Mouse (Mus musculus): ENCODE measurements at regions not wholly inside any gene's neighbourhood (a gene's known extent, or its start where the extent isn't known, plus 50 kb on each side); places are given as distances from the start of the nearest gene placed in this dataset.
A peak's percentile ranks its signal among the peaks of the same experiment; 100 is the strongest.

DNA sequence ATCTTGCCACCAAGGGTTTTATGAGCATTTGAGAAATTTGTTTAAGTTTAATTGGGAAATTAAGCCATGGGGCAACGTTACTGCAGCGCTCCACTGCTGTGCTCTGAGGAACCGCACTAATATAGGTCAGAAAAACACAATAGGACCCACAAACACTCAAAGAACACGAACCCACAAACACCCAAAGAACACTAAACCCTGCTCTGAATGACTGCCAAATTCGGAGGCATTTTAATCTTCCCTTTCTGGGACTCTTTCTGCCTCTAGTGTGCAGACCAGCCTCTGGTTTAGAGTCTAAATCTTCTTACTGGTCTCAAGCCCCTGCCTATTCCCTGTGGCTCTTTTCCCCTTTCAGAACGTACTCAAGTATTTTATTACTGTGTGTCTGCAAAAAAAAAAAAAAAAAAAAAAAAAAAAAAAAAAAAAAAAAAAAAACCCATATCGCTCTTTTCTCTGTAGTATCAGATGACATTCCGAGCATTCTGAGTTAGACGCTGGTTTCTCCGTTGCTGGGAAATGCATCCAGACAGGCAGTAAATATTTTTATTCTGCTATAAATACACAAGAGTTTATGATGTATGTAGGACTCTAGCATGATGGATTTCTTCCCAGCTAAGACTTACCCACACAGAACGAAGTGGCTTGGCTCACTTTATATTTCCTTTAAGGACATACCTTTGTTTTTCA is 186.7 kb upstream of the Ednrb start:
- no peak for DNase-seq (ENCODE audit: extremely low spot score, low spot score)
- 33% methylated on average over 11 of the region's 11 CpGs for WGBS
- H3K27ac ChIP-seq: no peak overlapping the region

GRCm38 (mm10) chr14:104029668-104030530 is 185.7 kb upstream of the Ednrb start:
- peaks cover 45% of the 10 kb centered on the region for H3K27me3 ChIP-seq (ENCODE audit: poor library complexity, severe bottlenecking)
- peak overlapping the region; percentile 18 for H3K4me3 ChIP-seq
- no peaks in the 10 kb centered on the region for H3K9me3 ChIP-seq
- H3K4me1 ChIP-seq: peaks cover 35% of the 10 kb centered on the region
- DNase-seq (ENCODE audit: extremely low spot score, low spot score): no peak
- H3K36me3 ChIP-seq (replicated peaks): no peaks in the 10 kb centered on the region
- 11% methylated on average over 20 of the region's 20 CpGs for WGBS
- H3K27ac ChIP-seq: no peak overlapping the region

More for the DNA sequence above, 186.7 kb upstream of the Ednrb start:
- no peaks in the 10 kb centered on the region for H3K9me3 ChIP-seq
- H3K4me3 ChIP-seq: no peak overlapping the region
- H3K4me1 ChIP-seq: peaks cover 35% of the 10 kb centered on the region
- H3K27me3 ChIP-seq (ENCODE audit: poor library complexity, severe bottlenecking): peaks cover 50% of the 10 kb centered on the region
- no peaks in the 10 kb centered on the region for H3K36me3 ChIP-seq (replicated peaks)

DNA sequence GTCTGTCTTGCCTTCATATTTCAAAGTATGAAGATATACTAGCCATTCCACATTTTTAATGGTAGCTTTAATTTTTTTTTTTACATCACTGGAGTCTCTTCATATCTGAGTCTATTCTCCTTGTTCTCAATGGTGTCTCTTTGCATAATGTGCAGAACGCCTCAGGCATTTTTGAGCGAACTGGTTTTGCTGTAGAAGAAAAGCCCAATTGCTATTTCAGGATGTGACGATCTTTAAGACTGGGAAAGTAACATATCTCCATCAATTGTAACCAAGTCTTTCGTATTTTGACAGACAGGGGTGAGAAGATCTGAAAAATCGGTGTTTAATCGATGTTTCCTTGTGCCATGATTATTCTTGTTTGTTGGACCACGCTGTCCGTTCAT is 183.7 kb upstream of the Ednrb start:
- no peak for DNase-seq (ENCODE audit: extremely low spot score, low spot score)
- H3K4me1 ChIP-seq: peaks cover 35% of the 10 kb centered on the region
- 91% methylated on average over 8 of the region's 8 CpGs for WGBS

GRCm38 (mm10) chr14:104027077-104027899 is 183.1 kb upstream of the Ednrb start:
- Histone ChIP-seq H3K36me3 (replicated peaks) (no peaks in the 10 kb centered on the region), H3K4me3 (no peak overlapping the region), H3K4me1 (peaks cover 35% of the 10 kb centered on the region), H3K27ac (0 out of 2 replicates have a peak overlapping the region, but pooled peaks have one; percentile 60), H3K9me3 (no peaks in the 10 kb centered on the region), H3K27me3 (ENCODE audit: poor library complexity, severe bottlenecking) (peaks cover 26% of the 10 kb centered on the region)
- no peak for DNase-seq (ENCODE audit: extremely low spot score, low spot score)
- WGBS: 23% methylated on average over 17 of the region's 17 CpGs

More for the DNA sequence above, 183.7 kb upstream of the Ednrb start:
- no peak overlapping the region for H3K27ac ChIP-seq
- H3K27me3 ChIP-seq (ENCODE audit: poor library complexity, severe bottlenecking): peaks cover 32% of the 10 kb centered on the region
- H3K36me3 ChIP-seq (replicated peaks): no peaks in the 10 kb centered on the region
- no peak overlapping the region for H3K4me3 ChIP-seq
- H3K9me3 ChIP-seq: no peaks in the 10 kb centered on the region

- Histone ChIP-seq H3K4me3 (no peak overlapping the region), H3K9me3 (no peaks in the 10 kb centered on the region; the same call in 1 of the 2 replicates), H3K4me1 (0 out of 2 replicates have a peak, but pooled peaks cover 2% of the 10 kb centered on the region), H3K27ac (no peak overlapping the region), H3K36me3 (replicated peaks) (no peaks in the 10 kb centered on the region), H3K27me3 (ENCODE audit: poor library complexity, severe bottlenecking) (no peaks in the 10 kb centered on the region)
- WGBS: 89% methylated on average over 1 of the region's 1 CpGs
- no peak for DNase-seq (ENCODE audit: extremely low spot score, low spot score)
Measured at GRCm38 (mm10) chr14:104008538-104008937, 164.3 kb upstream of the Ednrb start.

GRCm38 (mm10) chr14:104006426-104006825 is 162.2 kb upstream of the Ednrb start:
- Histone ChIP-seq H3K27me3 (ENCODE audit: poor library complexity, severe bottlenecking) (no peaks in the 10 kb centered on the region), H3K36me3 (replicated peaks) (no peaks in the 10 kb centered on the region), H3K4me3 (no peak overlapping the region), H3K4me1 (0 out of 2 replicates have a peak, but pooled peaks cover 2% of the 10 kb centered on the region), H3K9me3 (no peaks in the 10 kb centered on the region; the same call in 1 of the 2 replicates), H3K27ac (no peak overlapping the region)
- no peak for DNase-seq (ENCODE audit: extremely low spot score, low spot score)
- 95% methylated on average over 4 of the region's 4 CpGs for WGBS

GRCm38 (mm10) chr14:104005132-104005531 is 160.9 kb upstream of the Ednrb start:
- Histone ChIP-seq H3K4me3 (no peak overlapping the region), H3K36me3 (replicated peaks) (no peaks in the 10 kb centered on the region), H3K9me3 (no peaks in the 10 kb centered on the region; the same call in 1 of the 2 replicates), H3K27ac (no peak overlapping the region), H3K4me1 (0 out of 2 replicates have a peak, but pooled peaks cover 2% of the 10 kb centered on the region), H3K27me3 (ENCODE audit: poor library complexity, severe bottlenecking) (no peaks in the 10 kb centered on the region)
- WGBS: 83% methylated on average over 2 of the region's 2 CpGs
- no peak for DNase-seq (ENCODE audit: extremely low spot score, low spot score)

- 80% methylated on average over 1 of the region's 1 CpGs for WGBS
- no peaks in the 10 kb centered on the region for H3K9me3 ChIP-seq
- H3K27ac ChIP-seq: no peak overlapping the region
- DNase-seq (ENCODE audit: extremely low spot score, low spot score): no peak
- no peak overlapping the region for H3K4me3 ChIP-seq
- 0 out of 2 replicates have a peak, but pooled peaks cover 2% of the 10 kb centered on the region for H3K4me1 ChIP-seq
- no peaks in the 10 kb centered on the region for H3K36me3 ChIP-seq (replicated peaks)
- H3K27me3 ChIP-seq (ENCODE audit: poor library complexity, severe bottlenecking): no peaks in the 10 kb centered on the region
Measured at GRCm38 (mm10) chr14:104002421-104002820, 158.2 kb upstream of the Ednrb start.

DNA sequence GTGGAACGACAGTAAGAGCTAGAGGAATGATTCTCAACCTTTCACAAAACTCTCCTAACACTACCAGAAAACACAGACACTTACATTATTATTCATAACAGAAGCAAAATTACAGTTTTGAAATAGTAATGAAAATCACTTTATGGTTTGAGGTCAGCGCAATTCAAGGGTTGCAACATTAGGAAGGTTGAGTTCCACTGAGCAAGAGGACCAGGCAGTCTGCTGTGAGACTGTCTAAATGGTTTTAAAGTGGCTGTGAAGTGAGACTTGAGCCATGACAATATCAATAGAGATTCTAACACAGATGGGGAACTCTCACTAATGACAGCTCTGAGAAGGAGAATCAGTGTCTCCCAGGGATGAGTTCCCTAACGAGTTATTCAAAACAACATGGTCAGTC is 146.2 kb upstream of the Ednrb start:
- no peaks in the 10 kb centered on the region for H3K9me3 ChIP-seq
- DNase-seq (ENCODE audit: extremely low spot score, low spot score): no peak
- H3K4me1 ChIP-seq: no peaks in the 10 kb centered on the region
- H3K27me3 ChIP-seq (ENCODE audit: poor library complexity, severe bottlenecking): no peaks in the 10 kb centered on the region
- WGBS: 90% methylated on average over 3 of the region's 3 CpGs
- no peak overlapping the region for H3K27ac ChIP-seq
- no peaks in the 10 kb centered on the region for H3K36me3 ChIP-seq (replicated peaks)
- H3K4me3 ChIP-seq: no peak overlapping the region

GRCm38 (mm10) chr14:103989949-103990348 is 145.7 kb upstream of the Ednrb start:
- H3K27ac ChIP-seq: no peak overlapping the region
- H3K27me3 ChIP-seq (ENCODE audit: poor library complexity, severe bottlenecking): no peaks in the 10 kb centered on the region
- 87% methylated on average over 1 of the region's 1 CpGs for WGBS

DNA sequence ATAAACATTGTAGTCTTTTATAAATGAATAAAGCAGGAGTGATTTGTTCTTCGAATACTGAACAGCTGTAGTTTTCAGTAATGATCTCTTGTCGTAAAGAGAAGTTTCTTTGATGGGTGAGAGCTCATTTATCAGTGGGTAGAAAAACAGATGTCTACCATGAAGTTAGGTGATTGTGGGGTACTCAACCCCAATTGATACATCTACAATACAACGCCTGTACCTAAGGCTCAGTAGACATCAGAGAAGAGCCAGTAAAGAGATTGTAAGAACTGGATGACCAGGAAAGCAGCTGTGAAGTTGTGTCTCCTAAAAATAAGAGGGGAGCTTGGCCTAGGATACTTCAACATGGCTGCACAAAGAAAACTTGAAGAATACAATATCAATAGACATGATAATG is 143.1 kb upstream of the Ednrb start:
- H3K4me1 ChIP-seq: no peaks in the 10 kb centered on the region
- no peaks in the 10 kb centered on the region for H3K27me3 ChIP-seq (ENCODE audit: poor library complexity, severe bottlenecking)
- H3K36me3 ChIP-seq (replicated peaks): no peaks in the 10 kb centered on the region
- H3K27ac ChIP-seq: no peak overlapping the region
- no peak for DNase-seq (ENCODE audit: extremely low spot score, low spot score)
- 90% methylated on average over 3 of the region's 3 CpGs for WGBS
- no peak overlapping the region for H3K4me3 ChIP-seq
- no peaks in the 10 kb centered on the region for H3K9me3 ChIP-seq

More at GRCm38 (mm10) chr14:103989949-103990348, 145.7 kb upstream of the Ednrb start:
- Histone ChIP-seq H3K9me3 (no peaks in the 10 kb centered on the region), H3K4me1 (no peaks in the 10 kb centered on the region), H3K4me3 (no peak overlapping the region), H3K36me3 (replicated peaks) (no peaks in the 10 kb centered on the region)
- no peak for DNase-seq (ENCODE audit: extremely low spot score, low spot score)

DNA sequence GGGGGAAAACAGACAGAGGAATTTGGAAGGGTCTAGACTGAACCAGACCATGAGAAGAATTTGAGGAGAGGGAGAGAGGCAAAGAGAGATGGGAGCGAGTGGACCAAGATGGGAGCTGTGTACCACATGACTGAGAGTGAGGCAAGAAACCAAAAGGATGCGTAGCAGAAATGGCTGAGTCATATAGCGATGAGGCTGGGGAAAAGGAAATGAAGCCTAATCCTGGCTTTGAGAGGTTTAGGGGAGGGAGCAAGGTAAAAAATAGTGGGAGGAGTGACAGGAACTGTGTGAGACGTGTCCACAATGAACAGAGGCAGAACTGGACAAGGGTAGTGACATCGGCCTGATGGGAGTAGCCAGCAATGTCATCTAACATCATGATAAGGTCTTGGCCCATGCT is 140.1 kb upstream of the Ednrb start:
- no peak for DNase-seq (ENCODE audit: extremely low spot score, low spot score)
- no peaks in the 10 kb centered on the region for H3K36me3 ChIP-seq (replicated peaks)
- 93% methylated on average over 5 of the region's 5 CpGs for WGBS
- no peaks in the 10 kb centered on the region for H3K9me3 ChIP-seq
- no peaks in the 10 kb centered on the region for H3K4me1 ChIP-seq
- no peaks in the 10 kb centered on the region for H3K27me3 ChIP-seq (ENCODE audit: poor library complexity, severe bottlenecking)
- H3K27ac ChIP-seq: no peak overlapping the region
- no peak overlapping the region for H3K4me3 ChIP-seq
